Mouse (Mus musculus): ENCODE measurements at regions not wholly inside any gene's neighbourhood (a gene's known extent, or its start where the extent isn't known, plus 50 kb on each side); places are given as distances from the start of the nearest gene placed in this dataset.

GRCm38 (mm10) chr1:154086145-154086544, 114.8 kb upstream of the Zfp648 start:
- DNase-seq = no peak

GRCm38 (mm10) chr1:154089815-154090214, 111.2 kb upstream of the Zfp648 start:
- no peak for DNase-seq

GRCm38 (mm10) chr1:154090521-154091490, 110.2 kb upstream of the Zfp648 start:
- no peak for DNase-seq

GRCm38 (mm10) chr1:154093549-154093948, 107.4 kb upstream of the Zfp648 start:
- DNase-seq = no peak

- DNase-seq = no peak
These were observed 106.6 kb upstream of the Zfp648 start for GRCm38 (mm10) chr1:154094357-154094756.

- no peak for DNase-seq
These were observed 104.9 kb upstream of the Zfp648 start for GRCm38 (mm10) chr1:154096113-154096512.

GRCm38 (mm10) chr1:154096911-154097310, 104.1 kb upstream of the Zfp648 start:
- DNase-seq = no peak

GRCm38 (mm10) chr1:154097656-154098055, 103.3 kb upstream of the Zfp648 start:
- DNase-seq = peak; percentile 24

GRCm38 (mm10) chr1:154100556-154100955, 100.4 kb upstream of the Zfp648 start:
- no peak for DNase-seq

- DNase-seq = no peak
These were observed 99.6 kb upstream of the Zfp648 start for GRCm38 (mm10) chr1:154101433-154101832.

GRCm38 (mm10) chr1:154102191-154102590, 98.8 kb upstream of the Zfp648 start:
- no peak for DNase-seq

GRCm38 (mm10) chr1:154102871-154103596, 98.0 kb upstream of the Zfp648 start:
- no peak for DNase-seq

- DNase-seq = no peak
These were observed 97.4 kb upstream of the Zfp648 start for GRCm38 (mm10) chr1:154103597-154103923.

GRCm38 (mm10) chr1:154104006-154104600, 96.9 kb upstream of the Zfp648 start:
- no peak for DNase-seq

GRCm38 (mm10) chr1:154104779-154105178, 96.2 kb upstream of the Zfp648 start:
- DNase-seq = no peak

GRCm38 (mm10) chr1:154112500-154112899, 88.5 kb upstream of the Zfp648 start:
- no peak for DNase-seq

- DNase-seq = no peak
These were observed 87.5 kb upstream of the Zfp648 start for GRCm38 (mm10) chr1:154113291-154114050.

GRCm38 (mm10) chr1:154116188-154116710, 84.7 kb upstream of the Zfp648 start:
- no peak for DNase-seq

GRCm38 (mm10) chr1:154117346-154117687, 83.7 kb upstream of the Zfp648 start:
- no peak for DNase-seq

GRCm38 (mm10) chr1:154117688-154118373, 83.2 kb upstream of the Zfp648 start:
- peak; percentile 61 for DNase-seq

GRCm38 (mm10) chr1:154118374-154119004, 82.5 kb upstream of the Zfp648 start:
- peak; percentile 76 for DNase-seq

- DNase-seq = no peak
These were observed 81.4 kb upstream of the Zfp648 start for GRCm38 (mm10) chr1:154119611-154120010.
